Mouse (Mus musculus) liver, postnatal 0 days (tissue): ENCODE results near the gene Iqcf5. TPM values are rescaled to one million over a fixed set of nuclear protein-coding genes. Genes with fewer than 3 reads are reported as not detected.

Experiments
- ATAC-seq: fragments of 200-750 bp; cut with Nextera tagmentation; 2 replicates; pipeline ENCODE4 v1.8.0; 2017; ENCODE audit warnings: mild to moderate bottlenecking, moderate library complexity
- DNase-seq: peaks from one replicate; pipeline ENCODE4 v3.0.0-alpha.2; 2016
- H3K27ac ChIP-seq: fragments of 300-500 bp; sonication (generic); 2 replicates; pipeline ENCODE4 v1.5.1; 2014; ENCODE audit warnings: antibody characterized with exemption, moderate library complexity, mild to moderate bottlenecking, low read depth
- H3K27me3 ChIP-seq: fragments of 300-500 bp; sonication (generic); 2 replicates; pipeline ENCODE4 v1.6.1; 2014; ENCODE audit warnings: low read length, control low read depth, mixed read lengths; ENCODE audit not compliant: insufficient read depth
- H3K36me3 ChIP-seq: fragments of 300-500 bp; sonication (generic); replicated peaks from 2 replicates; pipeline ENCODE4 v1.6.1; 2014; ENCODE audit warnings: mild to moderate bottlenecking, control low read depth, low read length, moderate library complexity, mixed read lengths; ENCODE audit not compliant: insufficient read depth
- H3K4me1 ChIP-seq: fragments of 300-500 bp; sonication (generic); 2 replicates; pipeline ENCODE4 v1.6.1; 2014; ENCODE audit warnings: antibody characterized with exemption, mild to moderate bottlenecking, control low read depth; ENCODE audit not compliant: insufficient read depth
- H3K4me2 ChIP-seq: fragments of 300-500 bp; sonication (generic); 2 replicates; pipeline ENCODE4 v1.6.1; 2014; ENCODE audit warnings: low read depth, mild to moderate bottlenecking, low read length, moderate library complexity, mixed read lengths
- H3K4me3 ChIP-seq: fragments of 300-500 bp; sonication (generic); 2 replicates; pipeline ENCODE4 v1.5.1; 2014; ENCODE audit warnings: low read depth, low read length
- H3K9ac ChIP-seq: fragments of 300-500 bp; sonication (generic); replicated peaks from 2 replicates; pipeline ENCODE4 v1.6.1; 2014; ENCODE audit warnings: mild to moderate bottlenecking, moderate library complexity
- H3K9me3 ChIP-seq: fragments of 300-500 bp; sonication (generic); 2 replicates; pipeline ENCODE4 v1.6.1; 2016; ENCODE audit warnings: mild to moderate bottlenecking, control low read depth, low read length, mixed read lengths
- CTCF ChIP-seq: sonication (generic); IDR thresholded peaks from 2 replicates; pipeline ENCODE4 v1.5.1; 2016; ENCODE audit warnings: antibody characterized with exemption, low read depth
- EP300 ChIP-seq: IDR thresholded peaks from 2 replicates; pipeline ENCODE4 v1.6.1; 2016; ENCODE audit warnings: antibody characterized with exemption, low read depth, mild to moderate bottlenecking
- WGBS: fragments of 180-500 bp; shearing (Covaris S2); extraction: QIAGEN DNeasy Blood & Tissue Kit; methylation state at CpG from one replicate; pipeline ENCODE4 v1.1.7; 2014; ENCODE audit not compliant: insufficient replicate concordance; 5-methylcytosine and 5-hydroxymethylcytosine counted together
- polyA plus RNA-seq: library from polyadenylated mRNA; unstranded; fragments of >200 nt; fragmentation: Nextera tagmentation; extraction: Ambion mirVana; gene quantifications from 2 replicates; pipeline ENCODE4 v1.2.1, GENCODE M21; 2015

Gene Iqcf5
- not detected in 2 replicates for polyA plus RNA-seq

DNA sequence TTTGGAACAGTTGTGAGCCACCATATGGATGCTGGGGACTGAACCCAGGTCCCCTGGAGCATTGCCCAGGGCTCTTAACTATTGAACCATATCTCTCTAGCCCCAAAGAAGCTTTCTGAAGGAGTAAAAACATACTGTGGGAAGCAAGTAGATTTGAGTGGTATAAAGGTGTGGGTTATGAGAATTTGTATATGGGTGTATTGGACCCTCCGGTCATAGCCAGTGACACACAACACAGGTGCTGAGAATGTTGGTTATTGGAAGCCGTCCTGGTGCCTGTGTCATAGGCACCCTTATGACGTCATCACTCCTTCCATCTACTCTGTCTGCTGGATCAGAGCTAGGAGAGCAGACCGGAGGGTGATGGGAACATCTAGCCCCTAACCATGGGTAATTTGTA lies at the start of gene Iqcf5:
Gene Iqcf5 (plus strand): TSS at position 301 of the 400 bp plus-strand sequence.
- H3K27me3 ChIP-seq, result no peaks in the 10 kb centered on the region
- H3K9me3 ChIP-seq, result no peaks in the 10 kb centered on the region
- DNase-seq (no peak), ATAC-seq (no peak)
- no peak within 1 kb of the TSS for H3K4me2 ChIP-seq
- H3K27ac ChIP-seq, result no peak within 1 kb of the TSS
- no peak within 1 kb of the TSS for H3K9ac ChIP-seq
- TF ChIP-seq EP300, result no peak
- no peak for TF ChIP-seq CTCF
- H3K4me3 ChIP-seq, result no peak within 1 kb of the TSS
- H3K36me3 ChIP-seq, result no peaks in the 10 kb centered on the region
- H3K4me1 ChIP-seq, result no peaks in the 10 kb centered on the region
- WGBS, result 79% methylated on average over 4 of the region's 4 CpGs

DNA sequence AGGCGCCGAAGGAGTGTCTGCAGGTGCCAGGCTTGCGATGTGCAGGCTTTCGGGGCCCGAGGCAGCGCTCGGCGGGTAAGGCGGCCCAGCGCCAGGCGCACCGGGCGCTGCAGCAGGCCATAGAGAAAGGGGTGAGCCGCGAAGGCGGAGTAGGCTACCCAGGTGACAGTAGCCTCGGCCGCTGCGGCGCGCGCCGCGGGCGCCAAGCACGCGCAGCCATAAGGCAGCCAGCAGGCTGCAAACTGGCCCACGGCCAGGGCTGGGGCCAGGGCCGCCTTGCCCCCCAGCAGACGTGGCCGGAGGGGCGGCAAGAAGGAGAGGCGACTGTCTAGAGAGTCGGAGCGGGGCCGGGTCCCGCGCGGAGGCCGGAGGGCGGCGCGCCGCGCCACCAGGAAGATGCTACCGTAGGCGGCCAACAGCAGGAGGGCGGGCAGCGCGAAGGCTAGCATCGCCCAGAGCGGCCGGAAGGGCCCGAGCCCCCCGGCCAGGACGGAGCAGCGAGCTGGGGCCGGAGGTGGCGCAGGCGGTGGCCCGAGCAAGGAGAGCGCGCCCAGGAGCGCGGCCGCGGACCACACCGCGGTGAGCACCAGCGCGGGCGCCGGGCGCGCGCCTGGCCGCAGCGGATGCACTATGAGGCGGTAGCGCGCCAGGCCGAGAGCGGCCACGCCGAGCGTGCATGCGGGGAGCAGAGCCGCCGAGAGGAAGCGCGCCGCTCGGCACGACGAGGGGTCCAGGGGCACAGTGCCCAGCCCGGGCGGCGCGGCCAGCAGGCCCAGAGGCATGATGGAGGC lies 49.4 kb upstream of the Iqcf5 start:
- Histone ChIP-seq H3K27me3 (peaks cover 24% of the 10 kb centered on the region), H3K4me3 (peak overlapping the region; percentile 53), H3K27ac (no peak overlapping the region), H3K9me3 (no peaks in the 10 kb centered on the region), H3K4me2 (peak overlapping the region; percentile 81), H3K36me3 (no peaks in the 10 kb centered on the region), H3K4me1 (0 out of 2 replicates have a peak, but pooled peaks cover 9% of the 10 kb centered on the region), H3K9ac (peak overlapping the region; percentile 51)
- WGBS, result 3% methylated on average over 85 of the region's 99 CpGs
- ATAC-seq (peak; percentile 51; the same call in 1 of the 2 replicates), DNase-seq (no peak)
- TF ChIP-seq EP300 (no peak), CTCF (no peak)

DNA sequence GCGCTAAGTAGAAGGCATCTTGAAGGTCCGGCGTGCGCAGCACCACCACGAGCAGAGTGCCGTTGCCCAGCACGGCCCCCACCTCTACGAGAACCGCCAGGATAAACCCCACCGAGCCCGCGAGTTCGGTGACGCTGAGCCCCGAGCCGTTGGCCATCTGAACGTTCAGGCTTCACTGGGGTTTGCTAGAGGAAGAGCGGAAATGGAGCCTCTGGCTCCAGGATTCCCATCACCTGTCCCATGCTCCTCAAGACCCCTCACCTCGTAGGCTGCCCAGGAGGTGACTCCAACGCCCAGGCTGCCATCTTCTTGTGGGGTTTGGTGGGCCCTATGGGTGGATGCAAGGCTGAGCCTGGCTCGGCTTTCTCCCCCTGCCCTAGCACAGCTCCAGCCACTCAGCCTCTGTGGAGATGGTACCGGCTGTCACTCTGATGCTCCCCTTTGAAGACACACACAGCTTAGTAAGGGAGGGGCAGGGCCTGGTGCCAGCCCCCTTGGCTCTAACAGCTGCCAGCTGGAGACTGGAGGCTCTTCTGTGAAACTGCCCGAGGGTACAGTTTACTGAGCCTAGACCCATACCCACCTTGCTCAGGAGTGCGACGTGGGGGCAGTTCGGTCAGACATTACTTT lies 48.7 kb upstream of the Iqcf5 start, which contains the start of gene Gpr62:
Gene Gpr62 (minus strand): TSS at position 368 of the 630 bp plus-strand sequence.
- WGBS, result 36% methylated on average over 23 of the region's 26 CpGs
- no peak for TF ChIP-seq CTCF
- TF ChIP-seq EP300, result no peak
- Histone ChIP-seq H3K9me3 (no peaks in the 10 kb centered on the region), H3K4me3 (peak within 1 kb of the TSS; percentile 53), H3K36me3 (no peaks in the 10 kb centered on the region), H3K27ac (no peak within 1 kb of the TSS), H3K27me3 (peaks cover 24% of the 10 kb centered on the region), H3K4me2 (peak within 1 kb of the TSS; percentile 81), H3K9ac (peak within 1 kb of the TSS; percentile 51), H3K4me1 (0 out of 2 replicates have a peak, but pooled peaks cover 9% of the 10 kb centered on the region)
- ATAC-seq (no peak), DNase-seq (no peak)

DNA sequence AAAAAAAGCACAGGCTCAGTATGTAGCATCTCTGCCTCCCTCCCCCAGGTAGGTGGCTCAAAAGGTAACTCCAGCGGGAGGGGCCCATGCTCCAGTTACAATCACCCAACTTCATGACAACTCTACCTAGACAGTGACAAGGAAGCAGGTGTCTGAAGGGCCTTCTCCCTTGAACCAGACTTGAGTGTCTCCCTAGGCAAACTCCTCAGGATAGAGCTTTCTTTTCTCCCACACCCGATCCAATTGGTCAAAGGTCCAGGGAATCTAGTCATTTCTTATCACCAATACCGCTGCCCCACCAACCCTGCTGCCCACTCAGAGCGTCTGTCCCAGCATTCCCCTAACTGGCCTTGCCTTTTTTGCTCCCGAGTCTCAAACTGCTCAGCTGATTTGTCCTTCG lies 47.7 kb upstream of the Iqcf5 start:
- Histone ChIP-seq H3K36me3 (no peaks in the 10 kb centered on the region), H3K9ac (no peak overlapping the region), H3K9me3 (no peaks in the 10 kb centered on the region), H3K27me3 (peaks cover 24% of the 10 kb centered on the region), H3K4me1 (0 out of 2 replicates have a peak, but pooled peaks cover 9% of the 10 kb centered on the region), H3K4me2 (no peak overlapping the region), H3K27ac (no peak overlapping the region), H3K4me3 (no peak overlapping the region)
- TF ChIP-seq CTCF, result no peak
- no peak for DNase-seq
- no peak for ATAC-seq
- 77% methylated on average over 6 of the region's 6 CpGs for WGBS

DNA sequence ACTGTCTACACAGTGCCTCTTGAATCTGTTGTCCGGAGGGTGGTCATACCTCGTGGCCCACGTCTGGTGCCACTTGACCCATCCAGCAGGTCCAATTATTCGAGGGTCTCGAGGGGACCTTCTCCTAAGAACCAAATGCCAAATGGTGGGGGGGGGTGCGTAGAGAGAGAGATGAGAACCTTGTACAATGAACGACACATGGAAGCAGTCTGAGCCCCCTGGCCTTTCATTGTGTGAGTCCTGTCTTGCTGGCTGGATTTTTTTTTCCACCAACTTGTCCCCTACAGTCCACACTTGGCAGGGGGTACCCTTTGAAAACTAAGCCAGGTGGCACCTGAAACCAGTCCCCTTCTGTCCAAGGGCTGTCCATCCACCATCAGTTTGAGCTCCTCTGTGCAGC lies 46.6 kb upstream of the Iqcf5 start:
- Histone ChIP-seq H3K4me2 (no peak overlapping the region), H3K4me1 (0 out of 2 replicates have a peak, but pooled peaks cover 9% of the 10 kb centered on the region), H3K27me3 (peaks cover 24% of the 10 kb centered on the region), H3K9ac (no peak overlapping the region), H3K9me3 (no peaks in the 10 kb centered on the region), H3K27ac (no peak overlapping the region), H3K36me3 (no peaks in the 10 kb centered on the region), H3K4me3 (no peak overlapping the region)
- no peak for DNase-seq
- WGBS, result 80% methylated on average over 7 of the region's 7 CpGs
- TF ChIP-seq EP300 (no peak), CTCF (no peak)
- no peak for ATAC-seq

GRCm38 (mm10) chr9:106469317-106469716 lies 45.1 kb upstream of the Iqcf5 start:
- TF ChIP-seq CTCF (peak; percentile 20; the same call in 1 of the 2 replicates), EP300 (no peak)
- Histone ChIP-seq H3K4me2 (no peak overlapping the region), H3K9ac (no peak overlapping the region), H3K27ac (no peak overlapping the region), H3K4me3 (no peak overlapping the region), H3K4me1 (0 out of 2 replicates have a peak, but pooled peaks cover 9% of the 10 kb centered on the region), H3K27me3 (peaks cover 20% of the 10 kb centered on the region), H3K9me3 (no peaks in the 10 kb centered on the region), H3K36me3 (no peaks in the 10 kb centered on the region)
- ATAC-seq (no peak), DNase-seq (no peak)
- 40% methylated on average over 6 of the region's 6 CpGs for WGBS
